Mouse (Mus musculus) ES-Bruce4 (cell line): ENCODE results near the gene Sgsm2.

ENCODE experiments used
- CTCF ChIP-seq: IDR thresholded peaks from one replicate; pipeline ENCODE4 v1.8.1; 2011; ENCODE audit warnings: low read depth, low read length
- EP300 ChIP-seq: IDR thresholded peaks from 2 replicates; pipeline ENCODE4 v1.6.1; 2011; ENCODE audit warnings: low read depth, low read length; ENCODE audit not compliant: insufficient read depth
- POLR2A ChIP-seq: IDR thresholded peaks from one replicate; pipeline ENCODE4 v1.8.1; 2011; ENCODE audit warnings: low read length; ENCODE audit not compliant: insufficient read depth

DNA sequence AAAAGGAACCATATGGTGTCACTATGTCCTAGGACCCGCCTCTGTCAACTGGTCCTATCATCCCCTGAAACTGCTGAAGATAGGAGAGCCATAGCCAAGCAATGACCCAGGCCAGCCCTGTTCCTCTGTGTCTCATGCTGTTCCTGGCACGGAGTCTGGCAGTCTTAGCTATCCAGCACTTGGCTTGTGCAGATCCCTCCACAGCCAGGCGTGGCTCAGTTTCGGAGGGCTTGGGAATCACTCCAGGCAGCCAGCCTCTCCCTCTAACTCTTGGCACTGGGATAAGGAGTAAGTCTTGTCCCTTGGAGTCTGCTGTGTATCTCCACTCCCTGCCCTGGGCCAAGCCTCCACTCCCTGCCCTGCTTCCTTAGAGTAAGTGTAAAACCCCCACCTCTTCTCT, 30.2 kb downstream of the Sgsm2 start:
- TF ChIP-seq CTCF (no peak), POLR2A (no peak), EP300 (no peak)
